Mouse (Mus musculus): Measurements from ENCODE around the gene Meiob. TPM values are rescaled to one million over a fixed set of nuclear protein-coding genes. Genes with fewer than 3 reads are reported as not detected.
A peak's percentile ranks its signal among the peaks of the same experiment; 100 is the strongest.

Meiob gene
- polyA plus RNA-seq, 1 experiment from 2014 or later: 0.30 TPM

DNA sequence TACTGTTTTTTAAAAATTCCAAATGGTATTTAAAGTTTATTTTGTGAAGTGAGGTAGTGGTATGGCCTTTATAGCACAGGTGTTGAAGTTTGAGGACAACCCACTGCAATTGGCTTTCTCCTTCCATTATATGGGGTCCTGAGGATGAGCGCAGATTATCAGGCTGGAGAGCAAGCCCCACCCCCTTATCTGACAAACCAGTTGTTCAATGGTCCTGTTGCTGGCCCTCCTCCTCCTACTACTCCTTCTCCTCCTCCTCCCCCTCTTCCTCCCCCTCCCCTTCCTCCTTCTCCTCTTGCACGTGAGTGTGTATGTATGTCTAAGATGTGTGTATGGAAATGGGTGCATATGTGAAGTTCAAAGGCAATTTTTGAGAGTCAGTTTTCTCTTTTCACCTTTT, 8.1 kb downstream of the Meiob start:
- peak overlapping the region; percentile 47; the same call in 1 of the 2 replicates for H3K27ac ChIP-seq (ENCODE audit: low read length)
- 7% methylated on average over 2 of the region's 2 CpGs for WGBS (ENCODE audit: insufficient replicate concordance)
- no peak overlapping the region for H3K4me2 ChIP-seq (ENCODE audit: low read depth, low read length)
- H3K27me3 ChIP-seq (ENCODE audit: control insufficient read depth, insufficient read depth, low read depth, low read length): no peaks in the 10 kb centered on the region
- peaks cover 15% of the 10 kb centered on the region for H3K4me1 ChIP-seq (ENCODE audit: control insufficient read depth, low read depth, low read length)
- no peaks in the 10 kb centered on the region for H3K36me3 ChIP-seq (ENCODE audit: control insufficient read depth, insufficient read depth)
- no peak overlapping the region for H3K9ac ChIP-seq (ENCODE audit: low read depth, low read length)
- peak; percentile 85 for ATAC-seq (ENCODE audit: low read depth)
- no peak overlapping the region for H3K4me3 ChIP-seq (ENCODE audit: low read depth, low read length)
- no peaks in the 10 kb centered on the region for H3K9me3 ChIP-seq (replicated peaks; ENCODE audit: control insufficient read depth, low read length)

DNA sequence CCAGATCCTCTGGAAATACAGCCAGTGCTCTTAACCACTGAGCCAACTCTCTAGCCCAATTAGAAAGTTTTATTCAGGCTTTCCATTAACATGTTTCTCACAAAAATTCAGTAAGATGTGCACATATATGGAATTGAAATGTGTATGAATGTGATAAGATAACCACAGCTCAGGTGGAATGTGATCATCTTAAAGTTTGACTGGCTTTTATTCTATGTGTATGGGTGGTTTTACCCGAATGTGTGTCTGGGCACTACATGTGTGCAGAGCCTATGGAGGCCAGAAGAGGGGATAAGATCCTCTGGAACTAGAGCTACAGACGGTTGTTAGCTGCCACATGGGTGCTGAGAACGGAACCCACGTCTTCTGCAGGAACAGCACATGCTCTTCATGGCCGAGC, 11.2 kb downstream of the Meiob start:
- peak; percentile 65; the same call in 1 of the 2 replicates for ATAC-seq (ENCODE audit: low read depth)
- peaks cover 15% of the 10 kb centered on the region for H3K4me1 ChIP-seq (ENCODE audit: control insufficient read depth, low read depth, low read length)
- 56% methylated on average over 5 of the region's 5 CpGs for WGBS (ENCODE audit: insufficient replicate concordance)
- H3K4me2 ChIP-seq (ENCODE audit: low read depth, low read length): no peak overlapping the region
- no peaks in the 10 kb centered on the region for H3K27me3 ChIP-seq (ENCODE audit: control insufficient read depth, insufficient read depth, low read depth, low read length)
- H3K36me3 ChIP-seq (ENCODE audit: control insufficient read depth, insufficient read depth): no peaks in the 10 kb centered on the region
- H3K9ac ChIP-seq (ENCODE audit: low read depth, low read length): no peak overlapping the region
- H3K27ac ChIP-seq (ENCODE audit: low read length): no peak overlapping the region
- H3K4me3 ChIP-seq (ENCODE audit: low read depth, low read length): no peak overlapping the region
- no peaks in the 10 kb centered on the region for H3K9me3 ChIP-seq (replicated peaks; ENCODE audit: control insufficient read depth, low read length)

DNA sequence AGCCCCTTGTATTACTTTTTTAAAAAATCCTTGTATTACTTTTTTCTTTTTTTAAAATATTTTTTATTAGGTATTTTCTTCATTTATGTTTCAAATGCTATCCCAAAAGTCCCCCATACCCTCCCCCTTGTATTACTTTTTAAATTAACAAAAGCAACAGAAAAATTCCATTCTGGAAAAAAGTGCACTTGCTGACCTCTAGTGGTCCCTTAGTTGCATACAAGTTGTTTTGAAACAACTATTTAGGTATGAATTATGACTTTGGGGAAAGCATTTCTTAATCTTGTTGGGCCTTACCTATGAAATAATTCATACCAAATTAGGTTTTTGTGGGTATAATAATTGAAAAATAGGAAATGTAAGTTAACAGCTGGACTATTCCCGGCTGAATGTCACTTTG, 13.4 kb downstream of the Meiob start:
- no peaks in the 10 kb centered on the region for H3K36me3 ChIP-seq (ENCODE audit: control insufficient read depth, insufficient read depth)
- no peak overlapping the region for H3K9ac ChIP-seq (ENCODE audit: low read depth, low read length)
- peaks cover 4% of the 10 kb centered on the region for H3K4me1 ChIP-seq (ENCODE audit: control insufficient read depth, low read depth, low read length)
- H3K4me3 ChIP-seq (ENCODE audit: low read depth, low read length): no peak overlapping the region
- H3K27me3 ChIP-seq (ENCODE audit: control insufficient read depth, insufficient read depth, low read depth, low read length): no peaks in the 10 kb centered on the region
- no peak for ATAC-seq (ENCODE audit: low read depth)
- no peak overlapping the region for H3K27ac ChIP-seq (ENCODE audit: low read length)
- no peak overlapping the region for H3K4me2 ChIP-seq (ENCODE audit: low read depth, low read length)
- no peaks in the 10 kb centered on the region for H3K9me3 ChIP-seq (replicated peaks; ENCODE audit: control insufficient read depth, low read length)
- WGBS (ENCODE audit: insufficient replicate concordance): 25% methylated on average over 1 of the region's 1 CpGs

DNA sequence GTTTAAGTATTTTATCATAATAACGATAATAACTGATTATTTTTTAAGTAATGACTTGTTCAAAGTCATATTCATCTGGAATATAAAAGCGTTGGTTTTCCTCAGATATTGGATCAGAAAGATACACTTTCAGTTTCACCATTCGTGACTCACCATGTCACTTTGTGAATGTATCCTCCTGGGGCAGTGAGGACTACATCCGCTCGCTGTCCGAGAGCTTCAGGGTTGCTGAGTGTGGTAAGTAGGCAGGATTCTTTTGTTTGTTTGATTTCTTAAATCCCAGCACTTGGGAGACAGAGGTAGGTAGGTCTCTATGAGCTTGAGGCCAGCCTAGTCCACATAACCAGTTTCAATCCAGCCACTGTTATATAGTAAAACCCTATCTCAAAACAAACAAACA, 14.1 kb downstream of the Meiob start:
- H3K4me2 ChIP-seq (ENCODE audit: low read depth, low read length): no peak overlapping the region
- H3K9me3 ChIP-seq (replicated peaks; ENCODE audit: control insufficient read depth, low read length): no peaks in the 10 kb centered on the region
- no peak overlapping the region for H3K4me3 ChIP-seq (ENCODE audit: low read depth, low read length)
- H3K27me3 ChIP-seq (ENCODE audit: control insufficient read depth, insufficient read depth, low read depth, low read length): no peaks in the 10 kb centered on the region
- ATAC-seq (ENCODE audit: low read depth): no peak
- WGBS (ENCODE audit: insufficient replicate concordance): 48% methylated on average over 6 of the region's 6 CpGs
- no peak overlapping the region for H3K27ac ChIP-seq (ENCODE audit: low read length)
- H3K36me3 ChIP-seq (ENCODE audit: control insufficient read depth, insufficient read depth): no peaks in the 10 kb centered on the region
- H3K4me1 ChIP-seq (ENCODE audit: control insufficient read depth, low read depth, low read length): peaks cover 2% of the 10 kb centered on the region
- H3K9ac ChIP-seq (ENCODE audit: low read depth, low read length): no peak overlapping the region

DNA sequence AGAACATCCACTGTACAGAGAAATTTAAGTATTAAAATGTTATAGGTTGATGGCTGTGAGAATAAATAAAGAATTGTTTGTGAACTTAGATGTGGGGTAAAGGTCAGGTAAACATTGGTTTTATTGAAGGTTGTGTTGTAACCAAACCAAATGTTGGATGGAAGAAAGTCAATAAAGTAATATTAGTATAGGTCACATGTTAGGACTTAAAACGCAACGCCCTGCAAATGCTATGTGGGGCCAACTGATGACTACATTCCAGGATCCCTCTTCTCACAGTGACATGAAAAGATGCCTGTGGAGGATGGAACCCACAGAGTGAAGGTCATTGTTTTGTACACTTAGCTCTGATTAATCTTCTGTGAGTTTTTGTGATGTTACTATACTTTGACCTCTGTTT, 15.4 kb downstream of the Meiob start:
- WGBS (ENCODE audit: insufficient replicate concordance): 64% methylated on average over 2 of the region's 2 CpGs
- Histone ChIP-seq H3K9me3 (replicated peaks; ENCODE audit: control insufficient read depth, low read length) (no peaks in the 10 kb centered on the region), H3K4me3 (ENCODE audit: low read depth, low read length) (no peak overlapping the region), H3K36me3 (ENCODE audit: control insufficient read depth, insufficient read depth) (no peaks in the 10 kb centered on the region), H3K9ac (ENCODE audit: low read depth, low read length) (no peak overlapping the region), H3K4me2 (ENCODE audit: low read depth, low read length) (no peak overlapping the region), H3K27ac (ENCODE audit: low read length) (no peak overlapping the region), H3K4me1 (ENCODE audit: control insufficient read depth, low read depth, low read length) (peaks cover 2% of the 10 kb centered on the region), H3K27me3 (ENCODE audit: control insufficient read depth, insufficient read depth, low read depth, low read length) (0 out of 2 replicates have a peak, but pooled peaks cover 3% of the 10 kb centered on the region)
- ATAC-seq (ENCODE audit: low read depth): peak; percentile 21; the same call in 1 of the 2 replicates

DNA sequence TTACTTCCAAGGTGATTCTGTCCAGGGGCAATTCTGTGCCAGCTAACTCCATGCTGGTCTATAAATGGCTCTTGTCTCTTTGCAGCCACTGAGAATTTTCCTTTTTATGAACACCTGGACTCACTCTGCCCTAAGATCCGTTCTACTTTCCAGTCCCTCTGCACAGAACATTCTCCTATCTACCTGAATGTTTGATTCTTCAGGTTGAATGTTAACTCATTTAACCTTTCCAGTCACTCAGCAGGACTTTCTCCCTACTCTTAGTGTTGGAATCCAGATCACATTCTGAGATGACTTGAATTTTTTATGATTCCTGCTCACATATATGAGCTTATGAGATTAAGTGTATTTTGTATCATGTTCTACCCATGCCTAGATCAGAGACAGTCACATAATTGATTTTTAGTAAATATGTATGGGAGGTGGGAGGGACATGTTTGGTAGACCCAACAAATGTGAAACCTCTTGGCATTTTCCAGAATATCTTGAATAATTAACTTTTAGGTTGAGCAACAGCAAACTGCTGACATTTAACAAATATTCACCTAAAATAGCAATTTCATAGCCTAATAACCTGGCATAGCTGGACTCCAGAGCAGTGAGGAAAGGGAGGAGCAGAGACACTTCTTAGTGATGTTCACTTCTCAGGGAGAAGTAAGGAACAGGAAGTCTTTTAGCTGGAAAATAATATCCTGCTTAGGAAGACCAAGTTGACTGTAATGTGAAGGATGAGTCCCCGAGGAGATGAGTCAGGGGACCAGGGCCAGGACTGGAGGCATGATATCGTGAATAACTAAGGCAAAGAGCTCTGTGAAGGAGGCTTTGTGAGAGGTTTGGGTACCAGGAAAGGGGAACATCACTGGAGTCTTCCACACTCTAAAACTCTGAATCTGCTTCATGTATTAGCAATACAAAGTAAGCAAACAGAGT, 17.5 kb downstream of the Meiob start:
- peaks cover 5% of the 10 kb centered on the region; the same call in 1 of the 2 replicates for H3K27me3 ChIP-seq (ENCODE audit: control insufficient read depth, insufficient read depth, low read depth, low read length)
- no peak overlapping the region for H3K4me3 ChIP-seq (ENCODE audit: low read depth, low read length)
- H3K27ac ChIP-seq (ENCODE audit: low read length): no peak overlapping the region
- H3K4me1 ChIP-seq (ENCODE audit: control insufficient read depth, low read depth, low read length): no peaks in the 10 kb centered on the region
- 48% methylated on average over 3 of the region's 3 CpGs for WGBS (ENCODE audit: insufficient replicate concordance)
- H3K36me3 ChIP-seq (ENCODE audit: control insufficient read depth, insufficient read depth): no peaks in the 10 kb centered on the region
- no peaks in the 10 kb centered on the region for H3K9me3 ChIP-seq (replicated peaks; ENCODE audit: control insufficient read depth, low read length)
- no peak overlapping the region for H3K9ac ChIP-seq (ENCODE audit: low read depth, low read length)
- ATAC-seq (ENCODE audit: low read depth): no peak
- H3K4me2 ChIP-seq (ENCODE audit: low read depth, low read length): no peak overlapping the region

DNA sequence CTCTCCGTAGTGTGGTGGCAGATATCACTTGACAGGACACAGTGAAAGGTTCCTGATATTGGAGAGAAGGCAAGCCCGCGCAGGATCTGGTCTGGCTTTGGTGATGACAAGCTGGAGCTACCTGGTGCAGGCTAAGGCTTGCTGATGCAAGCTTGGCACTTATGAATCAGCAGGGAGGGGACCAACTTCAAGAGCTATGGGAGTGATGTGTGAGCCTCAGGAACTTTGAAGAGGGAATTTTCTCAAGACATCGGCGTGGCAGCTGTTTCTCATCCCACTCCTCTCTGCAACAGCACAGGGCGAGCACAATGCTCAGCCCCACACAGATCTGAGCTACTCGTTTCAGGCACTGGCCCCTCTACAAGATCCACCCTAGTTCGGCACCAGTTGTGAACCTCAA, 35.8 kb downstream of the Meiob start, which contains the start of gene Hagh:
Gene Hagh, plus strand, starts transcription at position 302 of the 400 bp plus-strand sequence.
- no peaks in the 10 kb centered on the region; the same call in 1 of the 2 replicates for H3K4me1 ChIP-seq (ENCODE audit: control insufficient read depth, low read depth, low read length)
- no peak within 1 kb of the TSS for H3K27ac ChIP-seq (ENCODE audit: low read length)
- no peak within 1 kb of the TSS for H3K4me2 ChIP-seq (ENCODE audit: low read depth, low read length)
- no peaks in the 10 kb centered on the region for H3K9me3 ChIP-seq (replicated peaks; ENCODE audit: control insufficient read depth, low read length)
- no peak within 1 kb of the TSS for H3K4me3 ChIP-seq (ENCODE audit: low read depth, low read length)
- H3K9ac ChIP-seq (ENCODE audit: low read depth, low read length): no peak within 1 kb of the TSS
- H3K27me3 ChIP-seq (ENCODE audit: control insufficient read depth, insufficient read depth, low read depth, low read length): peaks cover 6% of the 10 kb centered on the region; the same call in 1 of the 2 replicates
- no peak for ATAC-seq (ENCODE audit: low read depth)
- 55% methylated on average over 8 of the region's 8 CpGs for WGBS (ENCODE audit: insufficient replicate concordance)
- no peaks in the 10 kb centered on the region for H3K36me3 ChIP-seq (ENCODE audit: control insufficient read depth, insufficient read depth)

DNA sequence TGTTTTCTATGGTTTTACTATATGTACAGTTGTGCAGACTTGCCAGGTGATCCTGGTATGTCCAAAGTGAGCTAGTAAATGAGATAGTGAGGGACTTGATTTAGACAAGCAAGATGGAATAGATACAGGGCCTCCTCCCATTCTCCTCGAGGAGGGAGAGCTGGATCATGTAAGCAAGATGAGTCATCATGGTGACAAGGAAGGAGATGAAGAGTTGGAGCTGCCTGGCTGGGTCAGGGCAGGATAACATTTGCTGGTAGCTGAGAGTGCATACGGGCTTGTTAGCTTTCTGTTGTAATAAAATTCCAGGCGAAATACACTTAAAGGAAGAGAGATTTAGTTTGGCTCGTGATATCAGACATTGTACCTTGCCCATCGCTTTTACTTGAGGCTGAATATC, 36.3 kb downstream of the Meiob start:
- 39% methylated on average over 5 of the region's 5 CpGs for WGBS (ENCODE audit: insufficient replicate concordance)
- H3K4me1 ChIP-seq (ENCODE audit: control insufficient read depth, low read depth, low read length): no peaks in the 10 kb centered on the region; the same call in 1 of the 2 replicates
- no peak overlapping the region for H3K27ac ChIP-seq (ENCODE audit: low read length)
- no peak for ATAC-seq (ENCODE audit: low read depth)
- H3K9ac ChIP-seq (ENCODE audit: low read depth, low read length): no peak overlapping the region
- H3K4me2 ChIP-seq (ENCODE audit: low read depth, low read length): no peak overlapping the region
- H3K27me3 ChIP-seq (ENCODE audit: control insufficient read depth, insufficient read depth, low read depth, low read length): peaks cover 6% of the 10 kb centered on the region; the same call in 1 of the 2 replicates
- H3K9me3 ChIP-seq (replicated peaks; ENCODE audit: control insufficient read depth, low read length): no peaks in the 10 kb centered on the region
- no peaks in the 10 kb centered on the region for H3K36me3 ChIP-seq (ENCODE audit: control insufficient read depth, insufficient read depth)
- no peak overlapping the region for H3K4me3 ChIP-seq (ENCODE audit: low read depth, low read length)

DNA sequence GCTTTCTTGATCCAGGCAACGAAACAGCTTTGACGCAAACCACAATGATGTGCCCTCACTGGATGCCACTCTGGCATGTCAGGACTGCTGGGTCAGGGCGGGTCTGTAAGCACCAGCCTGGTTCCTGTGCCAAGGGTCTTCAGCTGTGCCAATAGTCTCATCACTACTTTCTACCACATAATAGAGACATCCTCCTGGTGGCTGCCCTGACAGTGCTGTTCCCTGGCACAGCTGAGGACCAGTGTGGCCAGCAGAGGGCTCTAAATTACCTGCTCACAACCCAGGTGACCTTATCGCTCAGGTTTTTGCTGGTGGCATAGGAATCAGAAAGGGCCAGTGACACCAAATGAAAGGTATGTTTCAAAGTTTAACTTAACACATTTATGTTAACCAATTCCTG, 37.0 kb downstream of the Meiob start:
- Histone ChIP-seq H3K9ac (ENCODE audit: low read depth, low read length) (no peak overlapping the region), H3K27ac (ENCODE audit: low read length) (no peak overlapping the region), H3K4me3 (ENCODE audit: low read depth, low read length) (no peak overlapping the region), H3K9me3 (replicated peaks; ENCODE audit: control insufficient read depth, low read length) (no peaks in the 10 kb centered on the region), H3K4me2 (ENCODE audit: low read depth, low read length) (no peak overlapping the region), H3K27me3 (ENCODE audit: control insufficient read depth, insufficient read depth, low read depth, low read length) (peaks cover 3% of the 10 kb centered on the region; the same call in 1 of the 2 replicates), H3K4me1 (ENCODE audit: control insufficient read depth, low read depth, low read length) (no peaks in the 10 kb centered on the region; the same call in none of the 2 replicates), H3K36me3 (ENCODE audit: control insufficient read depth, insufficient read depth) (no peaks in the 10 kb centered on the region)
- peak; percentile 59; the same call in 1 of the 2 replicates for ATAC-seq (ENCODE audit: low read depth)
- 56% methylated on average over 4 of the region's 4 CpGs for WGBS (ENCODE audit: insufficient replicate concordance)
